Mouse (Mus musculus) cortical plate, adult 2 months (tissue): ENCODE measurements around the gene Rap1gap. TPM values are rescaled to one million over a fixed set of nuclear protein-coding genes. Genes with fewer than 3 reads are reported as not detected.

Experiments used
- H3K27ac ChIP-seq: fragments of 200-500 bp; 2 replicates; pipeline ENCODE4 v1.5.1; 2012; ENCODE audit warnings: low read length, control low read depth, inconsistent platforms; ENCODE audit not compliant: insufficient read depth
- H3K4me1 ChIP-seq: fragments of 200-500 bp; 2 replicates; pipeline ENCODE4 v1.6.1; 2011; ENCODE audit warnings: low read length; ENCODE audit not compliant: control insufficient read depth, insufficient read depth
- H3K4me3 ChIP-seq: fragments of 200-500 bp; 2 replicates; pipeline ENCODE4 v1.5.1; 2011; ENCODE audit warnings: mild to moderate bottlenecking, low read length, control low read depth; ENCODE audit not compliant: insufficient read depth
- CTCF ChIP-seq: fragments of 200-500 bp; IDR thresholded peaks from 2 replicates; pipeline ENCODE4 v1.5.1; 2011; ENCODE audit warnings: mild to moderate bottlenecking, control low read depth, low read length; ENCODE audit not compliant: insufficient read depth; ENCODE audit errors: extremely low read depth
- POLR2A ChIP-seq: fragments of 200-500 bp; IDR thresholded peaks from 2 replicates; pipeline ENCODE4 v1.6.1; 2011; ENCODE audit warnings: mild to moderate bottlenecking, low read length, control low read depth; ENCODE audit not compliant: insufficient read depth; ENCODE audit errors: extremely low read depth
- polyA plus RNA-seq: library from polyadenylated mRNA; depleted of rRNA; stranded (reverse); fragments of >200 nt; gene quantifications from 2 replicates; pipeline ENCODE4 v1.2.3, GENCODE M21; 2012

Rap1gap gene
- polyA plus RNA-seq, 1 experiment = 383 TPM

DNA sequence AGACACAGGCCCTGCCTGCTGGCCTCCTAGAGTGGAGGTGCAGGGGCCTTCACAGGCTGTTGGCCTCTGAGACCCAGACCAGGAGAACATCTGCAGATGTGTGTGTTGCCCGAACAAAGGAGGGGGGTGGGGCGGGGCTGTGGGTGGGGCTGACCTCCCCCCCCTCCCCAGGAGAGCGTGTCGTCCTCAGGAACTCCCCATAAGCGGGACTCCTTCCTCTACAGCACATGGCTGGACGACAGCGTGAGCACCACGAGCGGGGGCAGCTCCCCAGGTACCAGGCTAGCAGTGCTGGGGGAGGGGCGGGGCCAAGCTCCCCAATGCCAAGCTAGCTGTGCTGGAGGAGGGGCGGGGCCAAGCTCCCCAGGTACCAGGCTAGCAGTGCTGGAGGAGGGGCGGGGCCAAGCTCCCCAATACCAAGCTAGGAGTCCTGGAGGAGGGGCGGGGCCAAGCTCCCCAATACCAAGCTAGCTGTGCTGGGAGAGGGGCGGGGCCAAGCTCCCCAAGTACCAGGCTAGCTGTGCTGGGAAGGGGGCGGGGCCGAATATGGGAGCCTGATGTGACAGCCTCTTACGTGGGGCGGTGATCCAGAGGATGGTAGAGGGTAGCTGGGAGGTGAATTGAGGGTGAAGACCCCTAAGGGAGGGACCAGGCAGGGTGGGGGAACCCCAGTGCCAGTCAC, 63.1 kb downstream of the Rap1gap start:
- H3K27ac ChIP-seq = no peak overlapping the region
- no peak overlapping the region for H3K4me3 ChIP-seq
- TF ChIP-seq CTCF = no peak
- no peak for TF ChIP-seq POLR2A
- peaks cover 3% of the 10 kb centered on the region; the same call in 1 of the 2 replicates for H3K4me1 ChIP-seq

DNA sequence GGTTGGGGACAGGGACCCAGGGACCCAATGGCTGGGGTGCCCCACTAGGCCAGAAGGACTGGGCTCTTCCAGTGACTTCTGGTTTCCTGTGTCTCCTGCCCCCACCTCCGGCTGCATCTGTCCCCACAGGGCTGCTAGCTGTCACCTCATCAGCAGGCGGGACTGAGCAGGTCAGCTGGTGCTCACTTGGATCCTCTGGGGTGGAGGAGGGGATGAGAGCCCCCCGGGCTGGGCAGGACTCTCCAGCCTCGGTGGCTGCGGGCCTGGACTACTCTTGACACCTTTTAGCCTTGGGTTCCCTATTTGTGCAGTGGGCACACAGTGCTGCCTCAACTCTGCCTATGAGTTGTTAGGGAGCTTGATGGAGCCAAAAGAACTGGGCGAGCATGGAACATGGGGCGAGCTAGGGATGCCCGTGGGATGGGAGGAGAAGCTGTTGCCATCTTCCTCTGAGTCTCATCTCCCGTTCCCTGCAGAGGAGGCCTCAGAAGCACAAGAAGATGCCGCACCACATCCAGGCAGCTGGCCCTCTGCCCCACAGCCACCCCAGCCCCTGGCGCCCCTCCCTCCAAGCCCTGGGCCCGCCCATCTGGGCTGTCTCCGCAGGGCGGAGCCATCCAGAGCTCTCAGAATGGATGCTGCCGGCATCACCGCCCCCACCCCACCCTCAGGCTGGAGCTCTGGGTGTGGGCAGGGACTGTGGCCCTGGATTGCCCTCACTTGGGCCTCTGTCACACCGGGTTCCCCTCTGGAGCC, 64.1 kb downstream of the Rap1gap start:
- TF ChIP-seq POLR2A (no peak), CTCF (no peak)
- H3K4me3 ChIP-seq = no peak overlapping the region
- H3K27ac ChIP-seq = no peak overlapping the region
- no peaks in the 10 kb centered on the region for H3K4me1 ChIP-seq

DNA sequence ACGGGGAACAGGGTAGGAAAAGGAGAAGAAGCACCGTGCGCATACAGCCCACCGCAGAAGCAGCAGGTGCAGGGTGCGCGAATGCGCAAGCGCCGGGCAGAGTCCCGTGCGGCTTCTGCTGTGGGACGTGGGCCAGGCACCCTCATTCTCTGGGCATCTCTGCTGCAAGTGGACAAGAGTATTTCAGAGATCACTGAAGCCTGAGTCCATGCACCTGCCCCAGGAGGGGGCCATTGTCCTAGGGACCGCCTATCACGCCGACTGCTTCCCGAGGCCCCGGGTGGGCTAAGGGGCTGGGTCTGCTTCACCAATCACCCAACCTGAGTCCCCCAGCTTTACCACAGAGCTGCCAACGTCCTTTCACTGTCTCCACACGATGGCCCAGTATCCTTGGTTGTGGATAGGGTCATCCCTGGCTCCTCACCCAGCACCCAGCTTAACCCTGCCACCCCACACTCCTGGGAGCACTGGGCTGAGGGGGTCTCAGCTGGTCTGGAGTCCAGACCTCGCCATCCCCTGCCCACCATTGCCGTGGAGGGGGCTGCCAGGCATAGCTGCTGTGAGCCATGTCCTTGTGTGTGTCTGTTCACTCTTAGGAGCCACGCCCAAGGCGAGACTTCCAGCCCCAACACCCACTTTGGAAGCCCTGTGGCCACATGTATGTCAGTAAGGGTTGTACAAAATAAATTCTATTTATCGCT, 64.8 kb downstream of the Rap1gap start:
- Histone ChIP-seq H3K4me1 (no peaks in the 10 kb centered on the region), H3K27ac (no peak overlapping the region), H3K4me3 (no peak overlapping the region)
- TF ChIP-seq CTCF = no peak

DNA sequence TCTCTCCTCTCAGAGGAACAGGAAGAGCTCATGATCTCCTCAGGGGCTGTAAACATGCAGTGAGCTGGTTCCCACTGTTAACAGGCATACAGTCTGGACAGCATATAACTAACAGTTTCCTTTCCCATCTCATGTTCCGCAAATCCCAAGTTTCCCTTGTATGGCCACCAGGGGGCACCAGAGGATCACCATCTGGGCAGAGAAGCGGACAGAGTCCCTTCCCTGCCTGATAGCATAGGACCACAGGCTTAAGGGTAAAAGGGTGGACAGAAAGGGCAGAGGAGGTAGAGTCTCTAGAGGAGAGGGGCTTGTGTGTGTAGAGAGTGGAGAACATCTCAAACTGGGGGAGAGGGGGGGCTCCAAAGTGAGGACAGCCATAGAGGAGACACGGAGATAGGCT, 65.6 kb downstream of the Rap1gap start:
- Histone ChIP-seq H3K4me3 (no peak overlapping the region), H3K27ac (no peak overlapping the region), H3K4me1 (no peaks in the 10 kb centered on the region)
- TF ChIP-seq POLR2A = no peak
- peak; percentile 96 for TF ChIP-seq CTCF

DNA sequence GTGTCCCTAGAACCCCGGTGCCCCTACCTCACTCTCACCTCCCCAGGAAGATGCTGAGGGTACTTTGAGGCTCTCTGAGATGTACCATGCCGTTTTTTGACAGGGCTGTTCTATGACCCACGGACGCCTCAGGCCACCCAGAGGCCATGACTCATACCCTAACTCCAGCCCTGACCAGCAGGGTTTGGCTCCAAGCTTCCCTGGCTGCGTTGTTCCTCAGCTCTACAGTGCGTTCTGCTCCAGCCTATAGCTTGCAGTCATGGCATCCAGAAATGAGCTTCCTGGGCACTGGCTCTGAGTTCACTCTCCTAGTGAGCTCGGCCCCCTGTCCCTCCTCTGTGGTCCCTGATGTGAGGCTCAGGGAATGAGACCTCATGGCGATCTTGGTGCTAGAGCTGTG, 66.2 kb downstream of the Rap1gap start:
- Histone ChIP-seq H3K4me1 (no peaks in the 10 kb centered on the region), H3K27ac (no peak overlapping the region), H3K4me3 (no peak overlapping the region)
- TF ChIP-seq POLR2A = no peak
- TF ChIP-seq CTCF = no peak

DNA sequence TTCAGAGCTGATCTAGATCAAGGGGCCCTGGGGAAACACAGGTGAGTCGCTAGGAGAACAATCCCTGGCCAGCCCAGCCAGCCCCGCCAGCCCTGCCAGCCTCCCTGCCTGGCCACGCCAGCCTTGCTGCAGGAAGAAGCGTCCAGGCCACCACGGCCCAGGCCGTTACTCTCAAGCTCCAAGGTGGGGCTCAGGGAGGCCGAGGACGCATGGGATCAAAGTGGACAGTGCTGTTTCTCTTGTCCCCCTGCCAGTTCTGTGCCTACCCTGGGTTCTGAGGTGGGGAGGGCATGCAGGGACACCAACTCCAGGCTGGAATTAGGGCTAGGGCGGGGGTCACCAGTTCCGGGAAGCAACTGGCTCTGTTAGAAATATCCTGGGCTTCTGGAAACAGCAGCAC, 67.4 kb downstream of the Rap1gap start:
- no peak for TF ChIP-seq POLR2A
- TF ChIP-seq CTCF = no peak
- H3K27ac ChIP-seq = no peak overlapping the region
- H3K4me3 ChIP-seq = no peak overlapping the region

DNA sequence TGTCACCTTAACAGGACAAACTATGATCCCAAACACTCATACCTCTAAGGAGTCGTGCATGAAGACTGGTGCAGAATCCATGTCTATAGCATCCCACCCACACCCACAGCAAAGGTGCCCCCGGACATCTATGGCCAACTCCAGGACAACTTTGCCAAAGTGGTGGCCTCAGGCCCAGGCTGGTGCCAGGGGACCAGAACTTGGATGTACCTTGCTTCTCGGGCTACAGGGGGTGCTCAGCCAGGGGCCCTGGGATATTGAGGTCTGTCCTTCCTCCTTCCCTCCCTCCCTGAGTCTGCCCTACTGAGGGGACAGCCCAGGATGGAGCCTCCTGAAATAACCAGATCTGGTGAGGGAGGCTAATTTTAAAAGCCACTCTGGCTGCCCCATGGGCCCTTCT, 67.8 kb downstream of the Rap1gap start:
- Histone ChIP-seq H3K4me1 (no peaks in the 10 kb centered on the region), H3K27ac (no peak overlapping the region), H3K4me3 (no peak overlapping the region)
- TF ChIP-seq POLR2A = no peak
- no peak for TF ChIP-seq CTCF

More for the DNA sequence above, 67.4 kb downstream of the Rap1gap start:
- H3K4me1 ChIP-seq = no peaks in the 10 kb centered on the region

DNA sequence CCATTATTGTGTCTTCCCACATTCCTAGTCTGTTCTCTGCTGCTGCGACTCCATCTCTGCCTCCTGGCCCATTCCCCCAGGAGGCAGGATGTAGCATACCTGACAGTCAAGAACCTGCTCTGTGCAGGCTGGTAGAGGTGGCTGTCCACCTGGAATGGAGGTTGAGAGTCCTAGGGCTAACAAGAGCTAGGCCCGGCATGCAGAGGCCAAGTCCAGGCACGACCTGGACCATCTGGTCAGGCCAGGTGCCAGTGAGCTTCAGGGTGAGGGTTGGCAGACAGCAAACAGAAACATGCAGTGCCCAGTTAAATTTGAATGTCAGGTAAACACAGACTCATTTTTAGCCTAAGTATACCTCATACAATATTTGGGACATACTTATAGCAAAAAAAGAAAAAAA, 68.4 kb downstream of the Rap1gap start:
- no peak overlapping the region for H3K27ac ChIP-seq
- no peak overlapping the region for H3K4me3 ChIP-seq
- no peak for TF ChIP-seq CTCF
- TF ChIP-seq POLR2A = no peak
- no peaks in the 10 kb centered on the region for H3K4me1 ChIP-seq

DNA sequence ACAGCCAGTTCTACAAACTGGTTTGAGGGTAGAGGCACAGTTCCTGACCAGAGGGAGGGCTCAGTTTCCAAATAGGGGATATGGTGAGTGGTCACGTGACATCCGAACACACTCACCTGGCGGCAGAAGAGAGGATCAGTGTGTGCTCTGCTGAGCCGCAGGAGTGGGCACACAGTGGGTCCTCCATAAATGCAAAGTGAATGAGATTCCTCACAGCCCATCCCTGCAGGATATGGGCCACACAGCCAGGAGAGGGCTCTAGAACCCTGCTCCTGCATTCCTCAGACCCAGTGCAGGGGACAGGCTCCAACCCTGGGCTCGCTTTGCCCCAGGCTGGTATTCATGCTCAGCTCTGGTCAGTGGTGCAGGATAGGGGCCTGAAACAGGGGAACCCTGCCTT, 68.9 kb downstream of the Rap1gap start:
- H3K27ac ChIP-seq = no peak overlapping the region
- H3K4me1 ChIP-seq = no peaks in the 10 kb centered on the region
- TF ChIP-seq POLR2A = no peak
- TF ChIP-seq CTCF = no peak
- H3K4me3 ChIP-seq = no peak overlapping the region
